Mouse (Mus musculus): ENCODE results near the gene Zc3h10. TPM values are rescaled to one million over a fixed set of nuclear protein-coding genes. Genes with fewer than 3 reads are reported as not detected.
"Not testable (repeated sequence)": the region's sequence is repeated elsewhere in the genome, so short reads cannot be mapped to it uniquely, and the experiment has no call there.

Gene Zc3h10
- polyA plus RNA-seq, 1 experiment: 22.4 TPM

DNA sequence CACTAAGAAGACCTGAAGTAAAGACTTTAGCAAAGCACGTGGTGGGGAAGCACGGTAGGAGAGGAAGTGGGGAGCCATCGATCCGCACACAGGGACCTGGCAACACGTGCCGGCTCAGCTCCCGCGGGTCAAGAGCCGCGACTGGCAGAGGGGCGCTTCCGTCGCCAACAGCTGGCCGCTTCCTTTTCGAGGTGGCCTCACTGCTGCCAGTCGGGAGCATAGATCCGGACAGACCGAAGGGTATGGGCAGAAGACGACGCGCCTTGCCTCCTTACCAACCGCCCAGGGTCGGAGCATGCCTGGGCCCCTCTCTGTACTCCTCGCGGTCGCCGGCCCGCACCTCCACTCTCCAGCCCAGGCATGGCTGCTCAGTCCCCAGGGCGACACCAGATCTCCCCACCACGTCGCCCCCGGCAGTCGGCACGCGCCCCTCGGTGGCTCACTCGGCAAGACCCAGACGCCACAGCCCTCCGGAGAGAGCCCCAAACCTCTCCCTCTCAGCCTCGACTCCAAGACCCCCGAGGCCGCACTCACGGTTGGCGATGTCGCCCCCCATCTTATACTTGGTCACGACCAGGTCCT is 17.7 kb upstream of the Zc3h10 start:
- Histone ChIP-seq H3K27me3 (ENCODE audit: control insufficient read depth, insufficient read depth, low read length, poor library complexity, severe bottlenecking) (no peaks in the 10 kb centered on the region), H3K27ac (ENCODE audit: insufficient read depth, low read length) (peak overlapping the region; percentile 23), H3K9ac (ENCODE audit: low read depth, poor library complexity, severe bottlenecking) (peak overlapping the region; percentile 92), H3K9me3 (replicated peaks; ENCODE audit: control insufficient read depth, insufficient read depth, low read length, poor library complexity, severe bottlenecking) (no peaks in the 10 kb centered on the region), H3K36me3 (ENCODE audit: control insufficient read depth, insufficient read depth, low read length, poor library complexity, severe bottlenecking) (peaks cover 37% of the 10 kb centered on the region), H3K4me1 (ENCODE audit: control insufficient read depth, insufficient read depth, low read length) (peaks cover 2% of the 10 kb centered on the region), H3K4me3 (ENCODE audit: low read depth, low read length) (peak overlapping the region; percentile 86)
- TF ChIP-seq POLR2A (IDR thresholded peaks at IDR 0.05; ENCODE audit: insufficient read depth, low read length) (no peak), EP300 (IDR thresholded peaks at IDR 0.05; ENCODE audit: insufficient read depth, low read depth, low read length) (no peak), CTCF (IDR thresholded peaks at IDR 0.05; ENCODE audit: low read depth, low read length) (no peak)

DNA sequence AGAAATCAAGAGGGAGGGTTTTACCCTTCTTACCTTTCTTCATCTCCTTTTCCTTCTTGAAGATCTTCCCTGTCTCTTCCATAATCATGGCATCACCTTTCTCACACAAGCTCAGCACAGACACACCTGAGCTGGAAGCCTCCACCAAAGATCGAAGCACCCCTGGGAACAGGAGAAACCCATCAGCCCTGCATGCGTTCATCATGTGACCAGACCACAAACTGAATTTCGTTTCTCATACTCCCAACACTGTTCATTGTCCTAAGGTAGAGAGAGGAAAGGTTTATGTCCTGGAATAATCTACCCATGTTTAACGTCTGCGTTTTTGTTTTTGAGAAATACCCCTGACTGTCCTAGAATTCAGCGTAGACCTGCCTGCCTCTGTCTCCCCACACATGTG is 16.0 kb upstream of the Zc3h10 start:
- H3K27me3 ChIP-seq (ENCODE audit: control insufficient read depth, insufficient read depth, low read length, poor library complexity, severe bottlenecking): no peaks in the 10 kb centered on the region
- H3K27ac ChIP-seq (ENCODE audit: insufficient read depth, low read length): peak overlapping the region; percentile 17; the same call in 1 of the 2 replicates
- no peaks in the 10 kb centered on the region for H3K9me3 ChIP-seq (replicated peaks; ENCODE audit: control insufficient read depth, insufficient read depth, low read length, poor library complexity, severe bottlenecking)
- peaks cover 55% of the 10 kb centered on the region for H3K36me3 ChIP-seq (ENCODE audit: control insufficient read depth, insufficient read depth, low read length, poor library complexity, severe bottlenecking)
- peaks cover 2% of the 10 kb centered on the region for H3K4me1 ChIP-seq (ENCODE audit: control insufficient read depth, insufficient read depth, low read length)
- peak overlapping the region; percentile 92 for H3K9ac ChIP-seq (ENCODE audit: low read depth, poor library complexity, severe bottlenecking)
- TF ChIP-seq EP300 (IDR thresholded peaks at IDR 0.05; ENCODE audit: insufficient read depth, low read depth, low read length): no peak
- no peak for TF ChIP-seq CTCF (IDR thresholded peaks at IDR 0.05; ENCODE audit: low read depth, low read length)
- peak overlapping the region; percentile 53 for H3K4me3 ChIP-seq (ENCODE audit: low read depth, low read length)

DNA sequence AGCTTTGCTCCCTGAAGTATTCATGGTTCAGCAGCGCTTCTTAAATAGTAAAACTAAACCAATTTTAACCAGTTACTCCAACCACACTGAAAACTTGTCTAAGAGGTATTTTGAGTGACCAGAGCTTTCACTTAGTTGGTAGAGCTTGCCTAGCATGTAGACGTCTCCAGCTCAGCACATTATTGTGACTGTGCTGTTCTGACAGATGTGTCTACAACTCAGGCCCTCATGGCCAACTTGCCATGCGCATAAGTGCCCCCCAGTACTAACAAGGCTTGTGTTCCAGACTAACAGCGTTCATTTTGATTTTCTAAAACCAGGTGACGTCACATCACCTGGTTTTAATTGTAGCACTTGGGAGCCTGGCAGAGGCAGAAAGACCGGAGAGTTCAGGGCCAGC is 9.4 kb upstream of the Zc3h10 start:
- H3K4me3 ChIP-seq (ENCODE audit: low read depth, low read length): no peak overlapping the region
- peaks cover 46% of the 10 kb centered on the region for H3K36me3 ChIP-seq (ENCODE audit: control insufficient read depth, insufficient read depth, low read length, poor library complexity, severe bottlenecking)
- no peak overlapping the region for H3K9ac ChIP-seq (ENCODE audit: low read depth, poor library complexity, severe bottlenecking)
- no peaks in the 10 kb centered on the region for H3K9me3 ChIP-seq (replicated peaks; ENCODE audit: control insufficient read depth, insufficient read depth, low read length, poor library complexity, severe bottlenecking)
- H3K27me3 ChIP-seq (ENCODE audit: control insufficient read depth, insufficient read depth, low read length, poor library complexity, severe bottlenecking): no peaks in the 10 kb centered on the region
- no peaks in the 10 kb centered on the region for H3K4me1 ChIP-seq (ENCODE audit: control insufficient read depth, insufficient read depth, low read length)
- peak overlapping the region; percentile 32; the same call in 1 of the 2 replicates for H3K27ac ChIP-seq (ENCODE audit: insufficient read depth, low read length)
- no peak for TF ChIP-seq CTCF (IDR thresholded peaks at IDR 0.05; ENCODE audit: low read depth, low read length)
- TF ChIP-seq POLR2A (IDR thresholded peaks at IDR 0.05; ENCODE audit: insufficient read depth, low read length): no peak
- no peak for TF ChIP-seq EP300 (IDR thresholded peaks at IDR 0.05; ENCODE audit: insufficient read depth, low read depth, low read length)

DNA sequence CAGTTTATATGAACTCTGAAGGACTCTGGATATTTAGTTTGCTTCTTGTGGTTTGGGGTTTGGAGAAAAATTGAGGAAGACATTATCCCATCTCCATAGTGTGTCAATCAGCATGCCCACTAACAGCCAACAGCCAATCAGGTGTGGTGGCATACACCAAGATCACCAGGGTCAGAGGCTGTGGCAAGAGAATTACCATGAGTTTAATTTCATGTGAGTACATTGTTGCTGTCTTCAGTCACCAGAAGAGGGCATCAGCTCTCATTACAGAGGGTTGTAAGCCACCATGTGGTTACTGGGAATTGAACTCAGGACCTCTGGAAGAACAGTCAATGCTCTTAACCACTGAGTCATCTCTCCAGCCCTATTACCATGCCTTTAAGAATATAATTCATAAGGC is 8.7 kb upstream of the Zc3h10 start:
- H3K9ac ChIP-seq (ENCODE audit: low read depth, poor library complexity, severe bottlenecking): no peak overlapping the region
- peaks cover 39% of the 10 kb centered on the region for H3K36me3 ChIP-seq (ENCODE audit: control insufficient read depth, insufficient read depth, low read length, poor library complexity, severe bottlenecking)
- H3K27me3 ChIP-seq (ENCODE audit: control insufficient read depth, insufficient read depth, low read length, poor library complexity, severe bottlenecking): no peaks in the 10 kb centered on the region
- no peak overlapping the region for H3K27ac ChIP-seq (ENCODE audit: insufficient read depth, low read length)
- no peaks in the 10 kb centered on the region for H3K9me3 ChIP-seq (replicated peaks; ENCODE audit: control insufficient read depth, insufficient read depth, low read length, poor library complexity, severe bottlenecking)
- TF ChIP-seq CTCF (IDR thresholded peaks at IDR 0.05; ENCODE audit: low read depth, low read length) (peak; percentile 12), EP300 (IDR thresholded peaks at IDR 0.05; ENCODE audit: insufficient read depth, low read depth, low read length) (no peak)
- H3K4me1 ChIP-seq (ENCODE audit: control insufficient read depth, insufficient read depth, low read length): no peaks in the 10 kb centered on the region
- H3K4me3 ChIP-seq (ENCODE audit: low read depth, low read length): no peak overlapping the region

DNA sequence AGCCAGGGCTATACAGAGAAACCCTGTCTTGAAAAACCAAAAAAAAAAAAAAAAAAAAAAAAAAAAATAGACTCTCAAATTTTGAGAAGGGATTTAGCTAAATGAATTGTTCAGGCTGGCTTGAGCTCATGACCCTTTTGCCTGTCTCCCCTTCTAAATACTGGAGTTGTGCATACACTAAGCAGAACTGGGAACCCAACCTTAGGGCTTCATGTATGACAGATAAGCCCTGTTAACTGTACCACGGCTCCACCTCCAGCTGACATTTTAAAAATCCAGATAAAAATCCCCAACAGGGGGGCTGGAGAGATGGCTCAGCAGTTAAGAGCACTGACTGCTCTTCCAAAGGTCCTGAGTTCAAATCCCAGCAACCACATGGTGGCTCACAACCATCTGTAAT is 8.0 kb upstream of the Zc3h10 start:
- H3K9me3 ChIP-seq (replicated peaks; ENCODE audit: control insufficient read depth, insufficient read depth, low read length, poor library complexity, severe bottlenecking); H3K9ac ChIP-seq (ENCODE audit: low read depth, poor library complexity, severe bottlenecking); H3K4me3 ChIP-seq (ENCODE audit: low read depth, low read length); H3K4me1 ChIP-seq (ENCODE audit: control insufficient read depth, insufficient read depth, low read length); H3K27ac ChIP-seq (ENCODE audit: insufficient read depth, low read length); H3K27me3 ChIP-seq (ENCODE audit: control insufficient read depth, insufficient read depth, low read length, poor library complexity, severe bottlenecking): not testable (repeated sequence)
- peaks cover 32% of the 10 kb centered on the region for H3K36me3 ChIP-seq (ENCODE audit: control insufficient read depth, insufficient read depth, low read length, poor library complexity, severe bottlenecking)

DNA sequence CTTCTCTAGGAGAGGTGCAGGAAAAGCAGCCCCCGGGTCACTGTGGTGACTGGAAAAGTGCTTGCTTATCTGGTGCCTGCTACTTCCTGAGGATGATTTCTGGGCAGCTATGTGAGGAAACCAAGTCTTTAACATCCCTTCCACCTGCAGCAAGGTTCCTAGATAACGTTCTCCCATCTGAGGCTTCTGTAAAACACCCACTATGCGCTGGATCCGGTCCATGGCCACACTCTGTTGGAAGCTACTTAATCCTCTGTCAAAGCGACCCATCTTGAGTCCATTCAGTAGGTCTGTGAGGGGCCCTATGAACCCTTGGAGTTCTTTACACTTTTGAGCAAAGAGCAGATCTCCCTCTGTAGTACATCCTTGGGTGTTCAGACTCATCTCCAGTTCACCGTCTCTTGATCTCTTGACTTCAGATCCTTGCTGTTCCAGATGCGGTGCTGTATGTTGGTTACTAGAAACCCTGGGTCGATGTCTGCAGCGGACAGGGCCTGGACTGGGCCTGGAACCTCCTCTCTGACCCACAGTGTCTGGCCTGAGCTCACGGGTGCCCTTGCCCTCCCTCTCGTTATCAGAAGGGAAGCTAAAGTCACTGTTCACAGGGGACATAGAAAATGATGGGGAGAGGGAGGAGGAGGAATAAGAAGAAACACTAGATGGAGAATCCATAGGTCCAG is 2.7 kb upstream of the Zc3h10 start:
- H3K36me3 ChIP-seq (ENCODE audit: control insufficient read depth, insufficient read depth, low read length, poor library complexity, severe bottlenecking): peaks cover 12% of the 10 kb centered on the region
- H3K4me3 ChIP-seq (ENCODE audit: low read depth, low read length); H3K4me1 ChIP-seq (ENCODE audit: control insufficient read depth, insufficient read depth, low read length); H3K27me3 ChIP-seq (ENCODE audit: control insufficient read depth, insufficient read depth, low read length, poor library complexity, severe bottlenecking); H3K27ac ChIP-seq (ENCODE audit: insufficient read depth, low read length); H3K9ac ChIP-seq (ENCODE audit: low read depth, poor library complexity, severe bottlenecking); H3K9me3 ChIP-seq (replicated peaks; ENCODE audit: control insufficient read depth, insufficient read depth, low read length, poor library complexity, severe bottlenecking): not testable (repeated sequence)

DNA sequence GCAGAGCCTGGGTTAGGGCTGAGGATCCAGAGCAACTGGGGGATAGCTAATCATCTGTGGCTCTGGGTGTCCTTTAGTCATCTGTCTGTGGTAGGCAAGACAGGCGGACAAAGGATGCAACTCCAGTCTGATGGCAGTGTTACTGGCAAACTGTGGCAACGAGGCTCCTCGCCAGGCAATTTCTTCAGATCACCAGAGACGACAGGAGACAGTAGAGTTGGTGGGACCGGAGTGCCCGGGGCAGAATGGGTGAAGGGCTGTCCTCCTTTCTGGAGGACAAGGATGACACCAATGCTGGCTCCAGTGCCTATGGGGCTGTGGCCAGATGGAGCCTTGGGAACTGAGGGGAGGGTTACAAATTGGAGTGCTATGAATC is 2.1 kb upstream of the Zc3h10 start:
- H3K4me1 ChIP-seq (ENCODE audit: control insufficient read depth, insufficient read depth, low read length); H3K4me3 ChIP-seq (ENCODE audit: low read depth, low read length); H3K9me3 ChIP-seq (replicated peaks; ENCODE audit: control insufficient read depth, insufficient read depth, low read length, poor library complexity, severe bottlenecking); H3K27me3 ChIP-seq (ENCODE audit: control insufficient read depth, insufficient read depth, low read length, poor library complexity, severe bottlenecking); H3K27ac ChIP-seq (ENCODE audit: insufficient read depth, low read length): not testable (repeated sequence)
- Histone ChIP-seq H3K36me3 (ENCODE audit: control insufficient read depth, insufficient read depth, low read length, poor library complexity, severe bottlenecking) (peaks cover 18% of the 10 kb centered on the region), H3K9ac (ENCODE audit: low read depth, poor library complexity, severe bottlenecking) (peak overlapping the region; percentile 100; the same call in 1 of the 2 replicates)
